Mouse (Mus musculus) cerebellum, postnatal 36 days (tissue): ENCODE data around the gene Gm28043.

Experiments
- DNase-seq, 2 experiments: peaks; one replicate each; pipeline ENCODE4 v3.0.0; 2021 to 2022; ENCODE audit warnings: mixed read lengths in 2 of 2

Gene Gm28043

GRCm38 (mm10) chr17:29716732-29717445, 102.2 kb downstream of the Gm28043 start, which contains the start of gene Ccdc167:
TSS of gene Ccdc167 (minus strand) at chr17:29717044.
- peak; percentile 95 to 98 for DNase-seq

- DNase-seq: no peak
Measured at GRCm38 (mm10) chr17:29718660-29719059, 104.0 kb downstream of the Gm28043 start.

- DNase-seq: peak; percentile 79 to 86
Measured at GRCm38 (mm10) chr17:29719628-29720575, 105.2 kb downstream of the Gm28043 start.

DNA sequence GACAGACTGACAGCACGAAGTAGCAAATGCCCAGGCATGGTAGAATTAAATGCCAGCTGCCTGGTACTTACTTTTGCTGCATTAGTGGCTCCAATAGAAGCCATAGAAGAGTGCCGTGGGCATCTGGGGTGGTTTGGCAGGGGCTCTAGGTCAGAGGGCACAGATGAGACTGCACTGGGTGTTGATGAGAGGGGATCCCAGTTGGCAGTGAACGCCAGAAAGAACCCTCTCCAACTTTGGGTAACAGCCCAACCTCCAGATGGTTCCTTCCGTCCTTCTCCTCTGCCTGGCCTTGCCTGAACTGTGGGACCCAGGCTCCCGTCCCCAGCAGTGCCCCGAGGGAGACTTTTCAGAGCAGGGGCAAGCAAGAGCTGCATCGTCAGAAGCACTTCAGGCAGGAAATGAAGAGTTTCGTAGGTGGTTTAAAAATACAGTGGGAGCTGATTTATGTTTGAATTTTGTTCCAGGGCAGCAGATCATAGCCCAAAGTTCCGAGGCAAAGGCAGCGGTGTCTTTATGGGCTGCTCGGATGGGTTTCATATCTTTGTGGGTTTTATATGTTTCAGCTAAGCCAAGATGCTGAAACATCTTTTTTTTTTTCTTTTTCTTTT, 106.2 kb downstream of the Gm28043 start:
- no peak for DNase-seq

DNA sequence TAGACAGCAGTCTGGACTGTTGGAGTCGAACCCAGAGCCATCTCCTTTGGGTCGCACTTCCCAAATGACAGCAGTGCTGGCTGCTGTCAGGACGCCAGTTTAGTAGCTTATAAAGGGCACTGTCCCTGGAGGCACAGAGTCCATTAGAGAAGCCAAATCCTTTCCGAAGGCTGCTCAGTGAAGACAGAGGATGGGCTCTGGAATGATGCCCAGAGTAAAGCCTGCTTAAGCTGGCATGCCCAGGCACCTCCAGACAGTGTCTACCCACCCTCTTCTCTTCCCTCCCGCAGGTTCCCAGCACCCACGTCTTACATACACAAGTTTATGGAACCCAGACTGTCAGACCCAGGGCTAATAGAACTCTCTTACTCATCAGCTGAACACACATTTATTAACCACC, 109.9 kb downstream of the Gm28043 start:
- DNase-seq: no peak

GRCm38 (mm10) chr17:29725027-29725620, 110.4 kb downstream of the Gm28043 start:
- no peak for DNase-seq

DNA sequence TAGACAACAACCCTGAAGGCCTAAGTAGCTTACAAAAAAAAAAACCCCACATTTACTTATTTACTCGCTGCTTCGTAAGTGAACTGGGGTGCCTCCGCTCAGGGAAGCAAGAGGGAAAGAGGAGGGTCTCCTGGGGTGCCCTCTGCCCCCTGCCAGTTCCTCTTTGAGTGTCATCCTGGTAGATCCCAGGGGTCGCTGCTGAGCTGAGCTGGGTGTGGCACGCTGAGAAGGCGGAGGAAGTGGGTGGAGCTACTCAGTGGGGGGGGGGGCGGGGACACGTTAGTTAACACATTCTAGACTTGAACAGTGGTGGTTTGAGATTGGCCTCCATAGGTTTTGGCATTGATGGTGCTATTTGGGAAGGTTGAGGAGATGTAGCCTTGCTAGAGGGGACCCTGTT, 113.4 kb downstream of the Gm28043 start:
- DNase-seq: no peak

- DNase-seq: peak; percentile 64
Measured at GRCm38 (mm10) chr17:29730510-29731265, 116.0 kb downstream of the Gm28043 start.

GRCm38 (mm10) chr17:29731266-29731952, 116.7 kb downstream of the Gm28043 start:
- peak in 1 of 2 experiments; percentile 29 for DNase-seq

DNA sequence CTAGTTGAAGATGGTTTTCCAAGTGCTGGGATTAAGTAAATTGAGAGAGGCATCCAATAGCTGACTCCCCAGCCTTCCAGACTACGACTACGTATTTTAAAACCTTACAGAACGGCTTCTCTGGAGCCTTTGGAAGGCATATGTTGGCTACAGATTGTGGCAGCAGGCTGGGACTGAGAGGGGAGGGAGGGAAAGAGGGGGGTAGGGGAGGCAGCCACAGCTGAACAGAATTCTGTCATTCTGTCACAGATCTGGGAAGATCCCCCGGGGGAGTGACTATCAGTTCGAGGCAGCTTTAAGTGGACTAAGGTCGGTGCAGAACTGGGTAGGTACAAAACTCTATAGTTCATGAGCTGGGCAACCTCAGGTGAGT, 117.3 kb downstream of the Gm28043 start:
- no peak for DNase-seq

GRCm38 (mm10) chr17:29732522-29732921, 117.8 kb downstream of the Gm28043 start:
- DNase-seq: no peak

DNA sequence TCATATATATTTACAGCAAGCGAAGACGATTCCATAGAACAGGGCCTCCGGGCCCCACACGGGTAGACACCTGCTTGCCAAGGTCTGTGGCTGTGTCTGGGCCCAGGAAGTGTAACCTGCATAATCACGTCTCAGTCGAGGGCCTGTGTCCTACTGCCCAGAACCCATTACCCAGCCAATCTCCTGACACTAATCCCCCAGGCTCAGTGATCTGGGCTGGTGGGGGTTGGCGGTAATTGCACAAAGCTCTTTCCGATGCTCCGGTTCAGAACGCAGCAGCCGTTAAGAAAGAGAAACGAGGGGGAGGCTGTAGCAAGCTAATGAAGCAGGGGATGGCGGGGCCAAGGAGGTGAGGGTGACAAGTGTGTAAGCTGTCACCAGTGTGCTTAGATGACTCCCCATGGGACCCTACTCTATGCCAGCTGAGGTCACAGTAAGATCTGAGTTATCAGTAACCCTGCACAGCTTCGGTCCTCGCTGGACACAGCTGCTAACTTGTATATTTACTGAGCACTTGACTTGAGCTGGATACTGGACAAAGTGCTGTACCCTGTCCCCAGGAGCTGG, 121.9 kb downstream of the Gm28043 start:
- no peak for DNase-seq

GRCm38 (mm10) chr17:29737849-29738804, 123.5 kb downstream of the Gm28043 start:
- DNase-seq: no peak

- no peak for DNase-seq
Measured at GRCm38 (mm10) chr17:29747466-29747865, 132.8 kb downstream of the Gm28043 start.
